Mouse (Mus musculus) G1E (cell line): ENCODE results near the gene Mmp10. TPM values are rescaled to one million over a fixed set of nuclear protein-coding genes. Genes with fewer than 3 reads are reported as not detected.

Source experiments
- ATAC-seq: 2 replicates; pipeline ENCODE4 v1.8.0; 2016; ENCODE audit warnings: mild to moderate bottlenecking; ENCODE audit not compliant: insufficient number of reproducible peaks, poor library complexity, low FRiP score, severe bottlenecking; ENCODE audit errors: extremely low read depth
- DNase-seq: peaks from one replicate; pipeline ENCODE4 v3.0.0; 2012; ENCODE audit warnings: low spot score
- H3K27me3 ChIP-seq: 2 replicates; pipeline ENCODE4 v1.6.1; 2012; ENCODE audit warnings: mild to moderate bottlenecking, low read length, inconsistent platforms; ENCODE audit not compliant: insufficient read depth
- H3K36me3 ChIP-seq: replicated peaks from 2 replicates; pipeline ENCODE3; 2012; ENCODE audit warnings: mild to moderate bottlenecking, inconsistent platforms
- H3K4me1 ChIP-seq: 2 replicates; pipeline ENCODE4 v1.6.1; 2012; ENCODE audit warnings: low read depth, low read length, inconsistent platforms, mixed read lengths; ENCODE audit not compliant: insufficient read depth
- H3K4me3 ChIP-seq: 2 replicates; pipeline ENCODE4 v1.5.1; 2012; ENCODE audit warnings: low read depth, mild to moderate bottlenecking, inconsistent platforms, low read length, moderate library complexity, mixed read lengths
- H3K9me3 ChIP-seq: replicated peaks from 2 replicates; pipeline ENCODE4 v1.6.1; 2012; ENCODE audit warnings: inconsistent platforms
- CTCF ChIP-seq: IDR thresholded peaks from 2 replicates; pipeline ENCODE4 v1.5.1; 2012; ENCODE audit warnings: low read depth, low read length, inconsistent platforms, mixed read lengths
- GATA1 ChIP-seq: IDR thresholded peaks from 2 replicates; pipeline ENCODE4 v1.6.1; 2012; ENCODE audit warnings: borderline replicate concordance, low read length, inconsistent platforms, mixed read lengths
- GATA2 ChIP-seq: IDR thresholded peaks from 2 replicates; pipeline ENCODE4 v1.6.1; 2012; ENCODE audit warnings: low read depth, low read length, inconsistent platforms, borderline replicate concordance
- POLR2AphosphoS5 ChIP-seq: IDR thresholded peaks from 2 replicates; pipeline ENCODE4 v1.6.1; 2012; ENCODE audit warnings: low read depth, low read length, inconsistent platforms; ENCODE audit not compliant: insufficient replicate concordance
- TAL1 ChIP-seq: conservative IDR thresholded peaks from 2 replicates; pipeline ENCODE4 v1.6.1; 2012; ENCODE audit warnings: low read depth, low read length, inconsistent platforms, mixed read lengths
- polyA plus RNA-seq: library from polyadenylated mRNA; stranded (reverse); fragments of >175 nt; gene quantifications from 2 replicates; pipeline ENCODE4 v1.2.3, GENCODE M21; 2012
- total RNA-seq, 2 experiments: library from RNA; stranded (forward) in 1 of 2; stranded (reverse) in 1 of 2; fragments of 200-1000 nt in 1 of 2; fragments of >200 nt in 1 of 2; fragmentation: Nextera tagmentation in 1 of 2; gene quantifications; 2 replicates each; pipeline ENCODE4 v1.2.3; 2014 to 2017

Gene Mmp10
- total and polyA plus RNA-seq, 3 experiments = 0.05 TPM; not detected in 2

DNA sequence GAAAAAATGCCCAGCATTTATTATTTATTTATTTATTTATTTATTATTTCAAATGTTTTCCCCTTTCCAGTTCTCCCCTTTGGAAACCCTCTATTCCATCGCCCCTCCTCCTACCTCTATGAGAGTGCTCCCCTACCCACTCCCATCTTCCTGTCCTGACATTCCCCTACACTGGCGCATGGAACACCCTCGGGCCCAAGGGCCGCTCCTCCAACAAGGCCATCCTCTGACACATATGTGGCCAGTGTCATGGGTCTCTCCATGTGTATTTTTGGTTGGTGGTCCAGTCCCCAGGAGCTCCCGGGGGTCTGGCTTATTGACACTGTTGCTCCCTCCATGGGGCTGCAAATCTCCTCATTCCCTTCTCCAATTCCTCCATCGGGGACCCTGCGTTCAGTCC lies 43.8 kb downstream of the Mmp10 start:
- no peaks in the 10 kb centered on the region for H3K36me3 ChIP-seq
- ATAC-seq = no peak
- DNase-seq = no peak
- no peak overlapping the region for H3K4me3 ChIP-seq
- no peaks in the 10 kb centered on the region for H3K9me3 ChIP-seq
- TF ChIP-seq POLR2AphosphoS5 (no peak), CTCF (no peak), TAL1 (no peak), GATA1 (no peak), GATA2 (no peak)
- H3K27me3 ChIP-seq = 0 out of 2 replicates have a peak, but pooled peaks cover 2% of the 10 kb centered on the region
- no peaks in the 10 kb centered on the region for H3K4me1 ChIP-seq

DNA sequence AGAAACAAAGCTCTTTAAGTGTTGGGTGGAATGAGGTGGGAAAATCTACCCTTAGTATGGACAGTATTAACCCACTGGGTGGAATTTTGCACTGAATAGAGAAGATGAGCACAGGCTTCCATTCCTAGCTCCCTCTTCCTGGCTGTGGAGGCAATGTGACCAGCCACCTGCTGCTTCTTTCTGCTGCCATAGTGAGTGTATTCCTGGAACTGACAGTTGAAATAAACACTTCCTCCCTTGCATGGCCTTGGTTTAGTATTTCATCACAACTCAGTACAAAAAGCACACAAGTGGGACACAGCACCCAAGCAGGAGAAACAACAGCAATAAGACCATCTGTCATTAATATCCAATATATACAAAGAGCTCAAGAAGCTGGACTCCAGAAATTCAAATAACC lies 49.8 kb downstream of the Mmp10 start:
- Histone ChIP-seq H3K9me3 (no peaks in the 10 kb centered on the region), H3K4me1 (peaks cover 3% of the 10 kb centered on the region; the same call in 1 of the 2 replicates), H3K27me3 (0 out of 2 replicates have a peak, but pooled peaks cover 2% of the 10 kb centered on the region), H3K4me3 (no peak overlapping the region), H3K36me3 (no peaks in the 10 kb centered on the region)
- DNase-seq (no peak), ATAC-seq (no peak)
- no peak for TF ChIP-seq TAL1
- TF ChIP-seq CTCF = no peak
- no peak for TF ChIP-seq POLR2AphosphoS5
- no peak for TF ChIP-seq GATA1
- TF ChIP-seq GATA2 = no peak

DNA sequence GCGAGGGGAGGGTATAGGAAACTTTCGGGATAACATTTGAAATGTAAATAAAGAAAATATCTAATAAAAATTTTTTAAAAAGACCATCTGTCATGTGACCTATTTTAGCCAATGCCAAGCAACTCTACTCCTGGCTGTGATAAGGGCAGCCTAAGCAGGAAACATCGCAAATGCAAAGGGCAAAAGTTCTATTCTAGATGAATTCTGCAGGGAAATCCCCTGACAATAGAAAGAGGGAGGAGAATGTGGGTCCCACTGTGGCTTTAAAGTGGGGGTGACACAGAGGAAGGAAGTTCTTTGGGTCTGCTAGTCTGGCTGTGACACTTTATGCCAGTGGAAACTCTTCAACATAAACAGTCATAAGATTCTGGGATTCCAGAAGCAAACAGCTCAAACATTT lies 51.4 kb downstream of the Mmp10 start:
- peaks cover 3% of the 10 kb centered on the region; the same call in 1 of the 2 replicates for H3K4me1 ChIP-seq
- H3K27me3 ChIP-seq = no peaks in the 10 kb centered on the region
- H3K4me3 ChIP-seq = no peak overlapping the region
- DNase-seq (no peak), ATAC-seq (no peak)
- TF ChIP-seq GATA2 (no peak), GATA1 (no peak), TAL1 (no peak), CTCF (no peak)
- no peaks in the 10 kb centered on the region for H3K36me3 ChIP-seq
- no peaks in the 10 kb centered on the region for H3K9me3 ChIP-seq

- no peaks in the 10 kb centered on the region for H3K27me3 ChIP-seq
- peaks cover 3% of the 10 kb centered on the region; the same call in 1 of the 2 replicates for H3K4me1 ChIP-seq
- H3K36me3 ChIP-seq = no peaks in the 10 kb centered on the region
- no peak overlapping the region for H3K4me3 ChIP-seq
- H3K9me3 ChIP-seq = no peaks in the 10 kb centered on the region
- peak; percentile 39; the same call in 1 of the 2 replicates for TF ChIP-seq CTCF
- no peak for TF ChIP-seq TAL1
- no peak for ATAC-seq
- DNase-seq = no peak
Measured at GRCm38 (mm10) chr9:7554382-7554781, 52.2 kb downstream of the Mmp10 start.

- Histone ChIP-seq H3K4me3 (no peak within 1 kb of the TSS), H3K4me1 (no peaks in the 10 kb centered on the region), H3K27me3 (no peaks in the 10 kb centered on the region), H3K36me3 (no peaks in the 10 kb centered on the region), H3K9me3 (no peaks in the 10 kb centered on the region)
- ATAC-seq (no peak), DNase-seq (no peak)
- TF ChIP-seq CTCF = no peak
- TF ChIP-seq GATA1 = no peak
- TF ChIP-seq POLR2AphosphoS5 = no peak
- no peak for TF ChIP-seq TAL1
- TF ChIP-seq GATA2 = no peak
Measured at GRCm38 (mm10) chr9:7558221-7559017, 56.3 kb downstream of the Mmp10 start, which contains the start of gene Mmp8. TSS of gene Mmp8 (plus strand) at chr9:7558456.

Other genes starting within 250 kb of the Mmp10 start
- not detected in 2 replicates for gene Mmp13, start 229.8 kb upstream of the Mmp10 start, total RNA-seq (2014; fragmentation: Nextera tagmentation)
- gene Mmp13, start 229.8 kb upstream of the Mmp10 start, total RNA-seq (2017) = 0.11 TPM in 1 of 2 replicates, not detected in the other
- gene Mmp13, start 229.8 kb upstream of the Mmp10 start, polyA plus RNA-seq = not detected in 2 replicates
- gene Mmp12, start 158.0 kb upstream of the Mmp10 start, total RNA-seq (2014; fragmentation: Nextera tagmentation) = not detected in 2 replicates
- 0.23 and 0.33 TPM in 2 replicates for gene Mmp12, start 158.0 kb upstream of the Mmp10 start, total RNA-seq (2017)
- gene Mmp12, start 158.0 kb upstream of the Mmp10 start, polyA plus RNA-seq = not detected in 2 replicates
- gene Mmp1b, start 114.3 kb upstream of the Mmp10 start, total RNA-seq (2014; fragmentation: Nextera tagmentation) = not detected in 2 replicates
- gene Mmp1b, start 114.3 kb upstream of the Mmp10 start, total RNA-seq (2017) = not detected in 2 replicates
- gene Mmp1b, start 114.3 kb upstream of the Mmp10 start, polyA plus RNA-seq = not detected in 2 replicates
- not detected in 2 replicates for gene Mmp3, start 56.5 kb upstream of the Mmp10 start, total RNA-seq (2014; fragmentation: Nextera tagmentation)
- gene Mmp3, start 56.5 kb upstream of the Mmp10 start, total RNA-seq (2017) = 0.05 and 0.06 TPM in 2 replicates
- gene Mmp3, start 56.5 kb upstream of the Mmp10 start, polyA plus RNA-seq = not detected in 2 replicates
- not detected in 2 replicates for gene Mmp8, start 56.1 kb downstream of the Mmp10 start, total RNA-seq (2014; fragmentation: Nextera tagmentation)
- gene Mmp8, start 56.1 kb downstream of the Mmp10 start, total RNA-seq (2017) = 0.52 and 0.71 TPM in 2 replicates
- 0.03 and 0.20 TPM in 2 replicates for gene Mmp8, start 56.1 kb downstream of the Mmp10 start, polyA plus RNA-seq
- 0.68 TPM in 1 of 2 replicates, not detected in the other for gene Mmp27, start 69.0 kb downstream of the Mmp10 start, total RNA-seq (2014; fragmentation: Nextera tagmentation)
- 3.4 and 3.5 TPM in 2 replicates for gene Mmp27, start 69.0 kb downstream of the Mmp10 start, total RNA-seq (2017)
- not detected in 2 replicates for gene Mmp27, start 69.0 kb downstream of the Mmp10 start, polyA plus RNA-seq
- not detected in 2 replicates for gene Mmp20, start 125.9 kb downstream of the Mmp10 start, total RNA-seq (2014; fragmentation: Nextera tagmentation)
- not detected in 2 replicates for gene Mmp20, start 125.9 kb downstream of the Mmp10 start, total RNA-seq (2017)
- gene Mmp20, start 125.9 kb downstream of the Mmp10 start, polyA plus RNA-seq = not detected in 2 replicates
- gene Mmp7, start 189.7 kb downstream of the Mmp10 start, total RNA-seq (2014; fragmentation: Nextera tagmentation) = not detected in 2 replicates
- not detected in 2 replicates for gene Mmp7, start 189.7 kb downstream of the Mmp10 start, total RNA-seq (2017)
- gene Mmp7, start 189.7 kb downstream of the Mmp10 start, polyA plus RNA-seq = not detected in 2 replicates